Mouse (Mus musculus) stomach, postnatal 0 days (tissue): ENCODE measurements around the gene Rabepk.

ENCODE experiments used
- CTCF ChIP-seq: IDR thresholded peaks from 2 replicates; pipeline ENCODE4 v1.5.1; 2016; ENCODE audit warnings: antibody characterized with exemption, low read depth, mild to moderate bottlenecking, moderate library complexity
- EP300 ChIP-seq: optimal IDR thresholded peaks from 2 replicates; pipeline ENCODE3; 2016; ENCODE audit warnings: antibody characterized with exemption

DNA sequence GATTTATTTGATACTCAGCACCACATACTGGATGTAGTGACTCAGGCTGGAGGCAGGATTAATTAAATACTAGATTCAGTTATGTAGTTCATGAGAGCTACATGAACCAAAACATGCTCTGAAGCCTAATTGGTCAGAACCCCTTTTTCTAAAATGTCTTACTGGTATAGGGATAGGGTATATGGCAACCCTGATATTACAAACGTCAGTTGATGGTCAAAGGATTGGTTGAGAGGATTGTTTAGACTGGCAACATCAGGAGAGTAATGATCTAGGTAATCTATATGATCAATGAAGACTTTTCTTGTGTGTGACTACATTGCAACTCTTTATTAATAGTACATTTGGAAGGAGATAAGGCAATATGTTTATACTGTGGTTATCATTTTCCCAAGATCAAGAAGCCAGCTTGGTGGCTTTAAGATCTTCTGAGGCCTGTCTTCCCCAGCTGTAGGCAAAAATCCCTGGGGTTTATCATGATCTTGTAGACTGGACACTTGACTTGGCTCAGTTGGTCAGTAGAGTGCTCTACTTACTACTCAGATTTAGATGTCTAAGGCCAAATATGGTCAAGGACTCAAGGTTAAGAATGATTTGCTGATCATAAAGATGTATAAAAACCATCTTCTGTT, 22.4 kb downstream of the Rabepk start:
- TF ChIP-seq CTCF (no peak), EP300 (no peak)
